Mouse (Mus musculus): ENCODE results near the gene Ankrd9. TPM values are rescaled to one million over a fixed set of nuclear protein-coding genes. Genes with fewer than 3 reads are reported as not detected.

Ankrd9 gene
- total RNA-seq, 2 experiments from 2014 or later = 81.0 to 82.1 TPM

- DNase-seq = peak; percentile 94 to 97
- intact Hi-C loops (cut with DNase I) = loop anchor here (1.0 to 2.0 kb wide), 2 partner anchors 47 to 56 kb away; partner anchors contain the start of gene Rcor1
Measured at GRCm38 (mm10) chr12:110992128-110992553, 13.3 kb upstream of the Ankrd9 start.

- DNase-seq = peak; percentile 76 to 79
- intact Hi-C loops (cut with DNase I) = loop anchor here (1.0 to 2.0 kb wide), 2 partner anchors 47 to 55 kb away; partner anchors contain the start of gene Rcor1
Measured at GRCm38 (mm10) chr12:110991361-110992127, 12.7 kb upstream of the Ankrd9 start.

DNA sequence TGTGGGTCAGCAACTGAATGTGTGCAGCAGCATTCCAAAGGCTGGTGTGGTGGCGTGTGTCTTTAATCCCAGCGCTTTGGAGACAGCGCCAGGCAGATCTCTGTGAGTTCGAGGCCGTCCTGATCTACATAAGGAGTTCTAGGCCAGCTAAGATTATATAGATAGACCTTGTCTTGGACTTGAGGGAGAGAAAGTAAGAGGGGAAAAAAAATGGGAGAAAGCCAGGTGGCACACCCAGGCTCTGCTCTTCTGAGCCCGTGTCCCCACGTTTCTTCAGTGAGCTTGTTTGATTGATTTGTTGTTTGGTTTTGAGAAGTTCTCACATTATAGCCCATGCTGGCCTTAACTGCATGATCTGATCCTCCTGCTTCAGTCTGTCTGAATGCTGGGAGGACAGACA, 11.7 kb upstream of the Ankrd9 start:
- intact Hi-C loops (cut with DNase I) = no loop called here
- no peak for DNase-seq

DNA sequence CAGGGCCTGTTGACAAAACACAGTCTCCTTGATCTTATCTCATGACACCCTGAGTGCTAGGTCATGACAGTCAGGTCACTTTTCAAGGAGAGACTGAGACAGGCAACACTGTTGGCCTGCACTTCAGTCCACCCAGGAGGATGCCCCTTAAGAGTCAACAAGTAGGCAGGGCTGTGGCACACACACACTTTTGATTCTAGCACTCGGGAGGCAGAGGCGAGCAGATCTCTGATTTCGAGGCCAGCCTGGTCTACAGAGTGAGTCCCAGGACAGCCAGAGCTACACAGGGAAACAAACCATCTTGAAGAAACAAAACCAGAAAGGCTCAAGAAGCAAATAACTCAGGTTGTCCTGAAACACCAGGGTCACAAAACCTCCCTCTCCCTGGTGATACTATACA, 10.6 kb upstream of the Ankrd9 start:
- intact Hi-C loops (cut with DNase I) = no loop called here
- no peak for DNase-seq

DNA sequence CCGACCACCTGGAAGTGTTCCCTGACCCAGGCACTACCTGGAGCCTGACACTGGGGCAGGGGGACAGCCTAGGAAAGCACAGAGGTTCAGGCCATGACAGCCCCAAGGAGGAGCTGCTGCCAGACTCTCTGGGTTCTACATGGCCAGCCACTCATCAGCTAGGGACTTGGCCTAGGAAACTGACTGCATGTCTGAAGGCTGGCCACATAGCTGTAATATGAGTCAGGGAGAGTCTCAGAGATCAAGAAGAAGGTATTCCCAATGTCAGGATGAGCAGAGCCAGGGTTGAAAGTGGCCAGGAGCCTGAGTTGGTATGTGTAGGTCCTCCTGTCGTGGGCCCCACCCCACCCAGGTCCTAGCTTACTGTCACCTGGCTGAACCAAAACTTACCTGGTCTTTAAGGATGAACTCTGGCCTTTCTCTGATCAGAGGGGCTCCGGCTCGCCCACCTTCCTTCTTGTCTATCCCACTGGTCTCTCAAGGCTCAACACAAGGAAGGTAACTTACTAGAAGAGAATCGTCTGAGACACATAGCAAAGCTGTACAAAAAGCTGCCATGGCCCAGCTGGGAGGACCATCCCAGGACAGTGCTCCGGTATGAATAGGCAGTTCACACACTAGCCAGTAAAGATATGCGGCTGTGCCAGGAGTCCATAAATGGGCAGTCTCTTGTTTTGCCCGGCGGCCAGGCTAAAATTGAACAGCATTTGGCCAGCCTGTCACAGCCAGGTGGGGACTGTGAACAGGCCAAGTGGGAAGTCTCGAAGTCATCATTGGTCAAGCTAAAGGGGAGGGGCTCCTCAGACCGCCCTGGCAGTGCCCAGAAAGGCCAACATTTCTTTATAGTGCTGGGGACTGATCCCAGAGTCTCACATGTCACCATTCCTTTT, 7.9 kb upstream of the Ankrd9 start:
- intact Hi-C loops (cut with DNase I) = no loop called here
- peak; percentile 50 to 65 for DNase-seq

DNA sequence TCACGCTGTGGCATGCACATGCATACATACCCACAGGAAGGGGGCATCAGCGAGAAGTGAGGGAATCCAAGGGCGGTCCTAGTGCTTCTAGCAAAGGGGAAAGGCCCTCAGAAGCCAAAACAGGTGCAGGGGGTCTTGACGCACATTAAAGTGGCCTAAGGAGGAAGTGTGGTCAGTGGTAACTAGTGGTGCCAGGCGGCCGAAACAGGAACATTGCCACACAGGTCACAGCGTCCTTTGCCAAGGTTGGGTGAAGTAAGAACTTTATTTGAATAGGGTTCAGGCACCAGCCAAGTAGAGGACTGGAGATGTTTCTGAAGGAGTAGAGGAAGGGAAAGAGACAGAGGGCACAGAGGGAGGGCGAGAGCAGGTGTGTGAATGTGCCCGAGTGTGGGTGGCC, 6.3 kb upstream of the Ankrd9 start:
- intact Hi-C loops (cut with DNase I) = no loop called here
- DNase-seq = no peak

DNA sequence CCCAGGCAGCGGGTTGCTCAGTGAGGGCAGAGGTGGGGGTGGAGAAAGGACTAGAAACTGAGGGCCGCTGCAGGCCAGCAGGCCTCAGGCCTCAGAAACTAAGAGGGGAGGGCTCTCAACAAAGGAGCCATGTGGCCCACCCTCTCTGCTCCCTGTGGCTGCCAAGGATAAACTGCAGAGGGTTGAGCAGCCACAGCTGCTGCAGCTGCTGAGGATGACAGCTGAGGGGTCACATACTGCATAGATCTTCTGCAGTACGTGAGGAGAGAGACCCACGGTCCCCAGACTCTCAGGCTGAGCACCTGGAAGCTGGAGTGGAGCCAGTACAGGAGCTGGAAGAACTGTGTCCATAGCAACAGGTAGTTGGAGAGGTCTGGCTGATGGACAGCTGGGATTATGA, 5.8 kb upstream of the Ankrd9 start:
- no peak for DNase-seq
- intact Hi-C loops (cut with DNase I) = no loop called here

DNA sequence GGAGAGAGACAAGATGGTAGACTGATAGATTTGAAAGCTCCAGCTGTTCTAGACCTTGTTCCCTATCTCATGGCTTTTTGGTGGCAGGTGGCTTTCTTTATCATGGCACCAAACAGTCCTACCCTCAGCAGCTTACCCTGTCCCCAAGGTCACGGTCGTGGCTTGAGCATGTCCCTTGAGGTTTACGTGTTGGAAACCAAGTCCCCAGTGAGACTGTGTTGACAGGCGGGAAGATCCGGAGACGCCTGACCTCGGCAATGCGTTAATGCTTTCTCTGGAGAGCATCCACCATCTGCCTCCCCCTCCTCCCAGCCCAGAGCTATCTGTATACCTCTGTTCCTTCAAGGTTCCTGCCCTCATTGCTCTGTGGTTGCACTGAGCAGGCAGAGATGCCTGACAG, 4.9 kb upstream of the Ankrd9 start:
- DNase-seq = no peak
- intact Hi-C loops (cut with DNase I) = no loop called here

- intact Hi-C loops (cut with DNase I) = no loop called here
- no peak for DNase-seq
Measured at GRCm38 (mm10) chr12:110983083-110983482, 4.2 kb upstream of the Ankrd9 start.

- DNase-seq = no peak
- intact Hi-C loops (cut with DNase I) = no loop called here
Measured at GRCm38 (mm10) chr12:110981736-110982135, 2.9 kb upstream of the Ankrd9 start.

GRCm38 (mm10) chr12:110979808-110980207, 968 bp upstream of the Ankrd9 start:
- DNase-seq = no peak
- intact Hi-C loops (cut with DNase I) = no loop called here

GRCm38 (mm10) chr12:110977896-110978606, 789 bp downstream of the Ankrd9 start:
- DNase-seq = peak in 1 of 2 experiments; percentile 23
- intact Hi-C loops (cut with DNase I) = no loop called here

- no peak for DNase-seq
- intact Hi-C loops (cut with DNase I) = no loop called here
Measured at GRCm38 (mm10) chr12:110977345-110977733, 1.5 kb downstream of the Ankrd9 start.

DNA sequence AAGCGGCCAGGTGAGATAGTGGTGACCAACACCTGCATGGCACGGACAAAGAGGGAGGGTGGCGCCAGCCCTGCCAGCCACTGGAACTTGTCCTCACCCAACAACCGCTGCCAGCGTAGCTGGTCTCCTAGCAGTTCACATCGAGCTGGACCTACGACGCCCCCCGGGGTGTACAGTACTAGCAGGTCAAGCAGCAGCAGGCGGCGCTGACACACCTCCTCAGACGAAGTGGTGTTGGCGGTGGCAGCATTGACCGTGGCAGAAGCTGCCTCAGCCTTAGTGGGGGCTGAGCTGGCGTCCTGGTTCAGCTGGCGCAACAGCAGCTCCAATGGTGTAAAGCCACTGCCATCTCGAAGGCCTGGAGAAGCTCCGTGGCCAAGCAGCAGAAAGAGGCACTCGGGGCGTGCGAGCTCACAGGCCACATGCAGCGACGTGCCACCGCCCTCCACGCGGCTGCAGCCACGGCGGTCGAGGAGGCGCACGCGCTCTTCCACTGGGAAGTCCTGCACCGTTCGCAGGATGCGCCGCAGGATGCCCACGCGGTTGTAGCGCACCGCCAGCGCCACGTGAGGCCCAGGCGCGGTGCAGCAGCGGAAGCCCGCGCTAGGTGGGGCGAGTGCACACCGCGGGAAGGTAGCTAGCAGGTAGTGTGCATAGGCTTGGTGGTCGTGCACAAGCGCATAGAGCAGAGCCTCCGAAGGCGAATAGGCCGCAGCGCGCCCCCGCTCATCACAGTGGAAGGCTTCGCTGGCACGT, 2.1 kb downstream of the Ankrd9 start:
- DNase-seq = peak in 1 of 2 experiments; percentile 15
- intact Hi-C loops (cut with DNase I) = no loop called here

- intact Hi-C loops (cut with DNase I) = no loop called here
- no peak for DNase-seq
Measured at GRCm38 (mm10) chr12:110975838-110976468, 2.9 kb downstream of the Ankrd9 start.

- intact Hi-C loops (cut with DNase I) = no loop called here
- DNase-seq = no peak
Measured at GRCm38 (mm10) chr12:110975385-110975784, 3.5 kb downstream of the Ankrd9 start.

- intact Hi-C loops (cut with DNase I) = no loop called here
- no peak for DNase-seq
Measured at GRCm38 (mm10) chr12:110974726-110975125, 4.1 kb downstream of the Ankrd9 start.

- peak; percentile 46 to 57 for DNase-seq
- intact Hi-C loops (cut with DNase I) = no loop called here
Measured at GRCm38 (mm10) chr12:110974295-110974694, 4.5 kb downstream of the Ankrd9 start.

GRCm38 (mm10) chr12:110973829-110974228, 5.0 kb downstream of the Ankrd9 start:
- no peak for DNase-seq

GRCm38 (mm10) chr12:110971972-110972371, 6.9 kb downstream of the Ankrd9 start:
- intact Hi-C loops (cut with DNase I) = no loop called here
- DNase-seq = no peak

More at GRCm38 (mm10) chr12:110973829-110974228, 5.0 kb downstream of the Ankrd9 start:
- intact Hi-C loops (cut with DNase I) = no loop called here

Data from heart, postnatal 14 days (tissue).